Mouse (Mus musculus): Measurements from ENCODE around the gene Ahrr. TPM values are rescaled to one million over a fixed set of nuclear protein-coding genes. Genes with fewer than 3 reads are reported as not detected.

The Ahrr gene
- polyA plus RNA-seq (2012; rRNA removed) = 5.1 and 7.6 TPM in 2 replicates

DNA sequence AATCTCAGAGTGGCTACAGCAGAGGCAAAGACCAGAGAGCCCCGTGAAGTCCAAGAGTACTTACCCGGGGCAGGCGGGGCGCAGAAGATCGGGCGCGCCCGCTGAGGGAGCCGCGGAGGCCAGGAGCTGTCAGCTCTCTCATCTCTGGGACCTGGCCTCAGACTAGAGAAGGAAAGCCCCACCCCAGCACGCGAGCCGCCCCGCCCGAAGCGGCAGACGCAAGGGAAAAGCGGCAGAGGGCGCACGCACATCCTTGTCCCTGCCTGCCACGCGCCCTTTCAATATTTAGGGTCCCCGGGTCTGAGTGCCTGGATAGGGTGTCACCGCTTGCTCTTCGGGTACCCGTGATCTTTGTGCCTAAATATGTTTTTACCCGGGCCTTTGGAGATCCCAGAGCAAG is at the start of gene Ahrr:
Ahrr (minus strand) TSS at position 165 of the 400 bp plus-strand sequence.
- DNase-seq (ENCODE audit: low spot score) = peak; percentile 40

DNA sequence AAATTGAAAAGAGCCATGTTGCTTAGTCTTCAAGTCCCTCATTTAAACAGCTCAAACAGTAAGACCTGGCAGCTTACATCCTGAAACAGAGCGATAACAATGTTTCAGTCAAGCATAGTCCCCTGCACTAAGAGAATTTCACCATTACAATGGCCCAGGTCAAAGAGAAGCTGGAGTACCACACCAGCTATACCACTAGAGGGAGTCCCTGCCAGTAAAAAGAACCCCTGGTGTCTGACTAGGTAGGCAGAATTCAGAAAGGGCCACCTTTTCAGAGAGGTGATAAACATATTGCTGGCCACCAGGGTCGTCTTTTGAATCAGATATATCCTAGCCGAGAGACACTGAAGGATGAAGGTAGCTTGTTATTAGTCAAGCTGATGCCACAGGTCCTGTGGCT is 48.9 kb upstream of the Ahrr start:
- no peak for DNase-seq (ENCODE audit: low spot score)

DNA sequence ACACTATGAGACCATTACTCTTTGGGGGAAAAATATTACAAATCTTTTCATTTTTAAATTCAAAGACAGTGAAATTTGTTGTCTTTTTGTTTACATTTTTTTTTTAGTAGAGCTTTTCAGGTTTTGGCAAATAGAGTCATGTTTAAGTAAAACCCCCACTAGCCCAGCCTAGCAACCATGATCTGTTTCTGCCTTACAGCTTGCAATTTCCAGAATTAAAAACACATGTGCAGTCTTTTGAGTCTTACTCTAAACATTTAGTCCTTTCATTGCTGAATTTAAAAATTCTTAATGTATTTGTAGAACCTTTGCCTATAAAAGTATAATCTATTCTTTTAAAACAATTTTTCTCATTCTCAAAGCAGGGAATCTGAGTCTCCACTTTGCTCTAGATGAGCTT is 37.2 kb upstream of the Ahrr start:
- DNase-seq (ENCODE audit: low spot score) = no peak

DNA sequence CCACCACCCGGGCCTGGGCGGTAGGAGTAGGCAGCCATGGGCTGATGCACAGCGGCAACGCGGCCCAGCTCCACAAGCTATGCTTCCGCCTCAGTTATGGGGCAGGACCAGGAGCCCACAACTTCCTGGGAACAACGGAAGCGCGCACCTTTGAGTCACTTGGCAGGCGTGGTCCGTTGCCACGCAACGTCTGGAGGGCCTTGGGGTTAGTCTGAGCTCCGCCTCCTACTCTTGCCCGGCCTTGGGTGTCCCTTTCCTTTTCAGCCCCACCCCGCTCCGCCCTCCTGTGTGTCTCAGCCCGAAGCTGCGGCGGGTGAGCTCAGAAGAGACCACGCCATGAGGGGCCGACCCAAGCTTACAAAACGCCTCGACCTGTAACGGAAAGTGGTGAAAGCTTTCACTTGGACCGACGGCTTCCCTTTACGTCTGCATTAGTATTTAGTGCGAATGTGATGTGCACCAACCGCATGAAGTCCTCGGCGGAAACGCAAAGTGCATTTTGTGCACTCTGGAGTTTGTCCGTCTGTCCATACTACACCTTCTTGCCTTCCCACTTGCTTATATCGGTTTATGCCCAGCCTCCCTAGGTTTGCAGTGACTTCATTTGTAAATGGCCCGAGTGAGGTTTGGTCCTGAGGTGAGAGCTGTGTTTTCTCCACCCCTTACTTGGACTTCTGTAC is 25.2 kb upstream of the Ahrr start, which contains the start of gene Pdcd6:
Pdcd6 (minus strand) TSS at position 411 of the 680 bp plus-strand sequence.
- DNase-seq (ENCODE audit: low spot score) = peak; percentile 78

DNA sequence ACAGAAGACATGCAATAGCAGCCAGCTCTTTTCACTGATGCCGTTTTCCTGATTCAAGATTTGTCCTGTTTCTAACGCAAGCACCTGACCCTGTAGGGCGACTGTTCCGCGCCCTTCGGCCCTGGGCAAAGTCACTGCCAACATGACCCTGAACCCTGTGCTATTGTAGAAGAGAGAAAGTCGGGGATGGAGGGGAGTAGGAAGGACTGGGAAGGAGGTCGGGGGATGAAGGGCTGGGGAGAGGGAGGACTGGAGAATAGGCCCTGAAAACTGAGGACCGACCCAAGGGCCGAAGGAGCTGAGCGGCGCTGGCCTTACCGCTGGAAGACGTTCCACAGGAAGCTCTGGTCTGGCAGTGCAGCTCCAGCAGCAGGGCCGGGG is 24.6 kb upstream of the Ahrr start:
- no peak for DNase-seq (ENCODE audit: low spot score)

DNA sequence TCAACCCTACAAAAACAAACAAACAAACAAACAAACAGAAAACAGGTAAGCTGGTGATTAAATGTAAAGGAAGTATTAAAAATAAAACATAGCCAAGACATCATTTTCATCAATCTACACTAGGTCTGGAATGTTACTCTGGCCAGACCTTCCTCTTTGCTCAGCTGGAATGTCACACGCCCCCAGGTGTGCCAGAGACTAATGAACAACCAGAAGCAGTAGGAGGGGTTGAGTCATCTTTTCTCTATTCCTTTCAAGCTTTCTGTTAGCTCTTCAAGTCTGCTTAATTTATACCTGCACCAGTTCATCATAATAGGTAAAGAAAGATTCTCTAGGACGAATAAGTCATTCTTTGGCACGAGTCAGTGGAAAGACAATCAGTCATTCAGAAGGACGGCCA is 24.3 kb upstream of the Ahrr start:
- DNase-seq (ENCODE audit: low spot score) = no peak

DNA sequence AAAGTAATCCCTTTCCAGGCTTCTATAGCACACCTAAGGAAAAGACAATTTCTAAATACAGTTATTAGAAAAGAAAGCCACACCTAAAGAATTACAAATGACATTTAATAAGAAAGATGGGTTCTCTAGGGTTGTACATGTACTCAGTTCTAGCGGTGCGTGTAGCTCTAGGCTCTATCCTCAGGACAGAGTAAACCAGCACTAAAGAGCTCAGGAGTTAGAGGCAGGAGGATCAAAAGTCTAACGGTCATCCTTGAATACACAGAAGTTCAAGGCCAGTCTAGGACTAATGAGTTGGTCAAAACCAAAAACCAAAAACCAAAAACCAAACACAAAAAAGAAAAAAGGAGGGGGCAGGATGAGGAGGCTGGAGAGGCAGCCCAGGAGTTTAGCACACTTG is 22.5 kb upstream of the Ahrr start:
- DNase-seq (ENCODE audit: low spot score) = no peak

DNA sequence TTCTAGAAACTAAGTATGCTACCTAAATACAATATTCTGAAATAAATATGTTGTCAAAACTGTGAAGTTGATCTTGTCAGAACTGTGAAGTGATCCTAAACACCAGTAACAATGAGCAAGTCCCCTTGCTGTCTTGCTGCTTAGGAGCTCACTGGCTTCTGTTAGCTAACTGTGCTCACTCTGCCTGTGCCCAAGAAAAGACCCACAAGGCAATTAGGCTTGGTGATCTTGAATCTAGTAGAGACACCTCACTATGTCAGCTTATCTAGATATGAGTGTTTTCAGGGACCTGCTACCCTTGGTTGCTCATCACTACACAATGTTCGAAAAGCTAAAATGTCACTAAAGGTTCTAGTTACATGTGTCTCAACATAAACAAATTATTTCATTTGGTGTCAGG is 13.6 kb upstream of the Ahrr start:
- no peak for DNase-seq (ENCODE audit: low spot score)

DNA sequence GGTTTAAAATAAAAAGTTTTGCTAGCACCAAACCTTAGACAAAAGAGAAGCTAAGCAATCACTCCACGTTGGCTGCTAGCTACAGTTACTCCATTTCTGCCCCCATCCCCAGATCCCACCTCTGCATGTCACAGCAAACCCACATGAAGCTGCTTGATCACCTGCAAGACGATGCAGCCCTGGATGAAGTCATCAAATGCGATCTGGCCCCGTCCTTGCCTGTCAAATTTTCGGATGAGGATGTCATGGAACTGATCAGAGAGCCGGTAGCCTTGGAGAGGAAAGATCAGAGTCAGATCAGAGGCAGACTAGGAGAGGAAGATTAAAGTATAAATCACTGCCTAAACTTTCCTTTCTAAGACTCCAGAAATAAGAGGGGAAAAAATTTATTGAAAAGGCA is 13.2 kb upstream of the Ahrr start:
- no peak for DNase-seq (ENCODE audit: low spot score)

DNA sequence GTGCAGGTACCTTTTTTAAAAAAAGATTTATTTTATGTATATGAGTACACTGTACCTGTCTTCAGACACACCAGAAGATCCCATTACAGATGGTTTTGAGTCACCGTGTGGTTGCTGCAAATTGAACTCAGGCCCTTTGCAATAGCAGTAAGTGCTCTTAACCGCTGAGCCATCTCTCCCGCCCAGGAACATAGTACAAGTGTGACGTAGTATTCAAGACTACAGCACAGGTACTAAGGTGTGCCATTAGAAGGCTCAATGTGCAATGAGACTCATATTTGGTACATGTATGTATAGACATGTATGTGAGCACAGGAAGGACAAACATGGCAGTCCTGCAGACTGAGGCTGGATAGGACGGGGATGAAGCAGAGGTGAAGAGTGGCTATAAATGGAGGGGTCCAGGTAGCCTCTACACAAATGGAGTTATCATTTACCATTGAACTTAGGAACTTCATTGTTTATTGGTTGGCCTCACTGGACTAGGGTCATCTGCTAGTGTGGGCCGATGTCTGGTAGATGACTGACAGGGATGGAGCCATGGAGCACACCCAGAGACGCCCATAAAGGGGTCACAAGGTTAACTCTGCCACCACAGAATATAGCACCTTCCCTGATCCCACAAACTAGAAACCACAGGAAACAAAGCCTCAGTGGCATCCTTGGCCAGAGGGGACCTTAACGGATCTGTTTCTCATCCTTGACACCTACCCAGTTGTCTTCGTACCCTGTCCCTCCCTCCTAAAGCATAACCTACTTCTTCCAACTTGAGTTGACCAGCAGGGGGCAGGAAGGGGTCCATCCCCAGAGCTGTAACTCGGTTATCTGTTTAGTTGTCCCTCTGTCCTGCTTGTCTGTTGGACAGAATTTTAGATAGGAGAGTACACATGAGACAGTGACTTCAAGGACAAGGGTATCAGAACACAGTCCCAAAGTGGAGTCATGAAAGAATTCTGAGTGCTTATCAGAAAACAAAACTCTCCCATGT is 10.2 kb upstream of the Ahrr start:
- DNase-seq (ENCODE audit: low spot score) = no peak

DNA sequence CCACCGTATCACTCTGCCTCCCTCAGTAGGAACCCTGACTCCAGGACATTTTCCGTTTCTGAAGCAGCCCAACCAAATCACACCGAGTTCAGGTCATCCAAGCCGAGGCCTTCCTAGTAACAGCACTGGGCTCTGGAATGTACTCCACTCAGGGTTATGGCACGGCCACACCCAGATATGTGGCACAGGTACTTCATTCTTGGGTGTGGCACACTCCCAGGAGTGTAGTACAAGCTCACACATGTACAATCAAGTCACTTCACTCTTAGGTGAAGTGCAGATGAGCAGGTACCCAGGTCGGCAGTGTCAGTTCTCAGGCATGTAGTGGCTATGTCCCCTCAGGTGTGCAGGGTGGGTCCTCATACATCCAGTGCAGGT is 9.5 kb upstream of the Ahrr start:
- DNase-seq (ENCODE audit: low spot score) = peak; percentile 24

DNA sequence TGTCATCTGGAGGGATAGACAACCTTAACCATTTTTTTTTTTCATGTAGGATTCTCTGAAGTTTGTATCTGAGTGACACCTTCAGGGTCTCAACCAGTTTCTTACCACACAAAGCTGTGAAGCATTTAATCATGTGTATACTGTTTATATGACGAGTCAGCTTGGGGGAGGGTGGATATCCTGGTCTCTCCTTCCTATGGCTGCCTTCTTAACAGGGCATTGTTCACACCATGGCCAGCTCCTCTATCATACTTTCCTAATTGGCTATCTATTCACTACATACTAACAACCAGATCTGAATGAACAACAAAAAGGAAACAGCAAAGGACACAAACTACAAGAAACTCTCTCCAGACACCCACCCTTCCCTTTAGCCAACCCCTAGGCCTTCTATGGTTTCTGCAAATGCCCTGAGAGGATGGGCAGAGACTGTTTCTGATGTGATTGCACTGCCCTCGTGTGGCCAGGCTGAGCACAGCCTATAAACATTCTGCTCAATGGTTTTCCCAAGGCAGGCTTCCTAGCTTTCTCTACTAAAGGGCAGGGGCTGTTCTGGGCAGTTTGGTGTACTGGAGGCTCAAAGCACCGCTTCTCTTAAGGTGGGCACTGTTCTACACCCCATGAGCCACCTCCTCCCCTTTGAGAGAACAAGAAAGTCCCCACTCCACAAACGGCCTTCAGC is 8.9 kb upstream of the Ahrr start:
- DNase-seq (ENCODE audit: low spot score) = peak; percentile 52

DNA sequence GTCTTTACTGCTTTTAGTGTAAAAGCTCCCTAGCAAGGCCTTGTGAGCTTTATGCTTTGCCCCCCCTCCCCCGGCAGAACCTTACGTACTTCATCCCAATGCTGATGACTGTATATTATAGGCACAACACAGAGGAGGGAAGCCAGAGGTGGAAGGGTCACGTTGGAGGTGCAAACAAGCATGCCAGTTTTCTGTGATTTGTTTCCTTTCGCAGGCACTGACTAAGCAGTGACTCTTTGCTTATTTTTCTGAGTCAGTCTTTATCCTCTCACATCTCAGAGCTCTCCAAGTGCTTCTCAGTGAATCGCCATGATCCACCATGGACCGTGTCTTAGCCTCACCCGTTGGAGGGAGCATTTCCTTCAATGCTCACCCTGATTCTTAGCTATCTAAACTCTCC is 4.2 kb upstream of the Ahrr start:
- DNase-seq (ENCODE audit: low spot score) = no peak

DNA sequence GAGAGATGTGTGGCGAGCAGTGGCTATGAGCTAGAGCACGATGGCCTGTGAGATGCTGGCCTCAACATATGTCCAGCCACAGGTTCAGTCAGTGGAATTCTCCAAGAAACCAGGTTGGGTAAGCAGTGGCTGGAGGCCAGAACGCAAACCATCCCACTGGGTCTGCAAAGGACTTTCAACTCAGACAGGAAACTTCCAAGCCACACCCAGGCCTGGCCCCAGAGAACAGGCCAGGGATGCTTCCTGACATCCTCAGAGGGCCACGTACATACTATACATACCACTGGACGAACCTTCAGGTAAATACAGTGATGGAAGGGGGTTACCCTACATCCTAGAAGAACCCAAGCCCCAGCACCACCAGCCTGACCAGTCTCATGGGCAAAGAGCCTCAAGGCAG is 2.5 kb downstream of the Ahrr start:
- no peak for DNase-seq (ENCODE audit: low spot score)

DNA sequence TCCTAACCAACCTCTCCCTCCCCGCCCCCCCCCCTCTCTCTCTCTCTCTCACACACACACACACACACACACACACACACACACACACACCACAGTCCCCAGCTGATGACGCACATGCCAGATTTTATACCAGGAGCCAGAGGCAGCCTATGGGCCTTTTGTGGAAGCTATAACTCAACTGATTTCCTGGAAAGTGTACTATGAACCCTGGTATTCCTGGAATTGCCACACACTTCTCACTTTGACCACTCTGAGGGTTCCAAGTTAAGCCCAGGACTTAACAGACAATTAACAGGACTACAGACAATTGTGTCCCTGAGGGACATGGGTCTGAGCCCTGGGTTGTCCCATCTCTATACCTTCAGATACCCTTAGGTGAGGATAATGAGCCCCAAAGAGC is 9.8 kb downstream of the Ahrr start:
- DNase-seq (ENCODE audit: low spot score) = no peak

DNA sequence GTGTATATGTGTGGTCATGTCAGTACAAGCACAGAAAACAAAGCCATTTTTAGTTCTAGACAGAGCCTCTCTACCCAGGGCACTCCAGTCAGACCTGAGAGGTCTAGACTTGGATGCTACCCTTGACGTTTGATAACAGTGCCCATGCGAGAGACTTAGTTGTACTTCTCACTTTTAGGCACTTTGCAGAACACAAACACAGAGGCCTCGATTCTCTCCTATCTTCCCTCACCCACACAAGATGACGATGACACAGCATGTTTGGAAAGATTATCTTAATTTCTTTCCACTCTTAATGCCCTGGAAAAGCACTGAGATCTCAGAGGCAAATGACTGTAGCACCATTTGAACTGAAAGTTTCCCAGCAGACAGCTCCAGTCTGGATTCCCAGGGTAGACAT is 16.4 kb downstream of the Ahrr start:
- DNase-seq (ENCODE audit: low spot score) = no peak

DNA sequence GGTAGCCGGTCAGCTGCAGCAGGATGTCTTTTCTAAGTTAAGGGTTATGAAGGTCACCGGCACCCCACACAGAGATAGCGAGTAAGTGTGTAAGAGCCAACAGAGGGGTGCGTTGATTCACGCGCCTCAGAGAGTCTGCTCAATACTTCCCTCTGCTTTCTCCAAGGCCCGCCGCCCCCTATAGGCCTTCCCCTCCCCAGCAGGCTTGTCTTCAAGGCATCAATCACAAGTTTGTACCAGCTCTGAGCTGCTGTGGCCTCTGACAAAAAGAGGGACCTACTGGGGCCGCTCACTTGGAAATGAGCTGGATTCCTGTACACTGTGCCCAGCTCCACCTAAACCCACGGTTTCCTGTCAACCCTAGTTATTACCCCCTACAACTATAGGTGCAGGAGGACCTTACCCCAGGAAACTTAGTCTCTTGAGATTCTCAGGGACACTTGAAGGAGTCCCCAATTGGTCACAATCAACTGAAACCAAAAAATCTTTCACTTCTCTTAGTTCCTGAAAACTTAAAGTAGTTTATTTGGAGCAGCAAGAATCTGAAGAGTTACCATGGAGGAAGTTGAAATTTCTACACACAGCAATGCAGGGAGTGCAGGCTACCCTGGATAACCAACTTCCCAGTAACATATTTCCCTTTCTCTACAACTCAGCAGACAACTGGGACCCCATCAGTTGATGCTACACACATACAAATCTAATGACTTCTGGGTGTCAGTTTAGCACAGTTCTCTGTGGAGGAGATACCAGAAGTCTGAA is 31.7 kb downstream of the Ahrr start:
- DNase-seq (ENCODE audit: low spot score) = peak; percentile 33

DNA sequence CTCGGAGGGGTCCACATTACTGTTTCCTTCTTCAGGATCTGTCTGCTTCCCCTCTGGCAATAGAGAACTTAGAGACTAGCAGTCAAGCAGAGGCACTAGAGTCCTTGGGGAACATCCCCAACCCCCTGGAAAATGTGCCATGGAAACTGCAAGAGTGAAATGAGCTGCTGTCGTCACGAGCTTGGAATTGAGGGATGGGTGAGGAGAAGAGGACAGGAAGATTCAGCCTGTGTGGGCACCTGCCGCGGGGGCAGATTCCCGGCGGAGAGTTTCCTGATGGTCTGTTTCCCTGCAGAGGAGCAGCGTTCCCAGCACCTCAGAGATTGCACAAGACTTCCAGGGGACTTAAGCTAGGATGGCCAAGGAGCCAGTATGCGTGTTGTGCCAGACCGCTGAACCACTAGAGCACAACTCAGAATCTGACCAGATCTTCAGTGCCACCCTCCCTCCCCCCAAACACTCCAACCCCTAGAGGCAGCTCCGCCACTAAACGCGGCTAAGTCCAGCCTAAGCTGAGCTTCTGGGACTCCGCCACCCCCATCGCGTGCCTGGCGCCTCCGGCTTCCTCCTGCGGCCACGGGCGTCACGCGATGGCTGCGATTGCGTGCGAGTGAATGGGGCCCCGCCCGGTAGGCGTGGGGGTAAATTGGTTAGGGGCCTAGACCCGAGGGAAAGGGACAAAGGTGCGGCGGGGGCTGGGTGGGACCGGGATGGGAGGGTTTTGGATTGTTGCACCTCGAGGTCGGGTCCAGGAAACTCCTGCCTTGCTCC is 32.5 kb downstream of the Ahrr start:
- DNase-seq (ENCODE audit: low spot score) = peak; percentile 55

DNA sequence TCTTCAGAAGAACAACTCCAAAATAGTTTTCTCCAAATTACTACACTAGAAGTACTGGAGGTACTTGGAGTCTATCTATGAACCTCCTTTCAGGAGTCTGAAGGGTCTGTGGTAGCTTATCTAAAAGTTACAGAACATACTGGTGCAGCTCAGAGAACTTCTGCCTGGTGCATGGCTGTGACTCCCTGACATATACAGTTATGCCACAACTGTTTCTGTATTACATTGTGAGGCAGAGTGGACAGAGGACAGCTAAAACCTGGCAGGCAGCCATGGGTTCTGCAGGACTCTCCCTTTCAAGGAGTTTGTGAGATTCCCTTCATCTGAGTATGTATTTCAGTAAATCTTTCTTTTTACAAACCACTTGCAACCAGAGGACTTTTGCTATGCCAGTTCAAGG is 45.6 kb downstream of the Ahrr start:
- DNase-seq (ENCODE audit: low spot score) = no peak

DNA sequence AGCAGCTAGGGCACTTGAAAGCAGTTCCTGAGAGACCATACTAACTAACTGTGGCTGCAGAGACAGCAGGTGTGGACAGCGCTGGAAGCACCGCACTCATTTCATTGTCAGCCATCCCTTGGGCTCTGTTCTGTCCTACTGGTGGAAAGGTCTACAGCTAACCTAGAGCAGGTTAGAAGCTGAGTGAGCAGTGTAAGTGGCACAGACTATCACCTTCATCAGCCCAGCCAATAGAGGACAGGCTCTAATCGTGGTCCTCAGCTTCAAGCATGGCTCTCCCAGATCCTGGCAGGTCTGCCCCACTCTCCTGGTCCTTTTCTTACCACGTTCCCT is 46.3 kb downstream of the Ahrr start:
- DNase-seq (ENCODE audit: low spot score) = no peak

DNA sequence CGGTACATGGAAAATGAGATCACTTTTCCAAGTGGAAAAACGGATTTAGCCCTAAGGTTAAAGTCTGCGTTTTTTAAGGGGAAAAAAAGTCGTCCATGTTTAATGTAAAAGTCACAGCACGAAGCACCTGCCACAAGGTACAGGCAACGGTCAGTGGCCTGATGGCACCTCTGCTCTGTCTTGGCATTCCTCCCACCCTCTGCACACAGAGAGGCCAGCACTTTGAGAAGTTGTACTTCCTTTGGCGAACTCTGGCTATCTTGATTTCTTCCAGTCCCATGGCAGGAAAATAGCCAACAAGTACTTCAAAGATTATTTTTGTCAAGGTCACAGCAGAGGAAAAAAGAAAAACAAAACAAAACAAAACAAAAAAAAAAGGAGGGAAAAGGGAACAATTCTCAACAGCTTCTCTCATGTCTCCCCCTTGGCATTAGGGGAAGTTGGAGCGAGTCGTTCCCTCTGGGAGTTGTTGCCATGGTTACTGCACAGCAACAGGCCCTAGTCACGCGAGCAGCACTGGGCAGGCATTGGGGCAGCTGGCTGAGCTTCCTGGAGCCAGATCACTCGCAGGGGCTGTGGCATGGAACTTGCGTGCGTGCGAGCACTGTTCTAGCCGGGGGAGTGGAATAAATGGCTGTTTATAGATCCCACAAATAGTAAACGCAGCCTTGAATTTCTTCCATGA is 46.8 kb downstream of the Ahrr start:
- DNase-seq (ENCODE audit: low spot score) = no peak
